Mouse (Mus musculus) liver, embryonic 13.5 days (tissue): Measurements from ENCODE around the gene Gm3371. TPM values are rescaled to one million over a fixed set of nuclear protein-coding genes. Genes with fewer than 3 reads are reported as not detected.
"Not testable (repeated sequence)": the region's sequence is repeated elsewhere in the genome, so short reads cannot be mapped to it uniquely, and the experiment has no call there.

Experiments
- ATAC-seq: fragments of 200-750 bp; cut with Nextera tagmentation; 2 replicates; pipeline ENCODE4 v1.8.0; 2017; ENCODE audit warnings: low read depth, mild to moderate bottlenecking, moderate number of reproducible peaks, moderate library complexity
- DNase-seq: peaks from one replicate; pipeline ENCODE4 v3.0.0; 2022
- H3K27ac ChIP-seq: fragments of 300-500 bp; sonication (generic); 2 replicates; pipeline ENCODE4 v1.5.1; 2015; ENCODE audit warnings: moderate library complexity, mild to moderate bottlenecking, inconsistent platforms
- H3K27me3 ChIP-seq: fragments of 300-500 bp; sonication (generic); 2 replicates; pipeline ENCODE4 v1.6.1; 2015; ENCODE audit warnings: mild to moderate bottlenecking, inconsistent platforms
- H3K36me3 ChIP-seq: fragments of 300-500 bp; sonication (generic); 2 replicates; pipeline ENCODE4 v1.6.1; 2015; ENCODE audit warnings: mild to moderate bottlenecking, inconsistent platforms
- H3K4me1 ChIP-seq: fragments of 300-500 bp; sonication (generic); replicated peaks from 2 replicates; pipeline ENCODE4 v1.6.1; 2015; ENCODE audit warnings: inconsistent platforms
- H3K4me2 ChIP-seq: fragments of 300-500 bp; sonication (generic); 2 replicates; pipeline ENCODE4 v1.6.1; 2015; ENCODE audit warnings: inconsistent platforms, mild to moderate bottlenecking, moderate library complexity
- H3K4me3 ChIP-seq: fragments of 300-500 bp; sonication (generic); replicated peaks from 2 replicates; pipeline ENCODE4 v1.5.1; 2015; ENCODE audit warnings: mild to moderate bottlenecking, inconsistent platforms
- H3K9ac ChIP-seq: fragments of 300-500 bp; sonication (generic); 2 replicates; pipeline ENCODE4 v1.6.1; 2015; ENCODE audit warnings: mild to moderate bottlenecking, inconsistent platforms
- H3K9me3 ChIP-seq: fragments of 300-500 bp; sonication (generic); replicated peaks from 2 replicates; pipeline ENCODE4 v1.6.1; 2016; ENCODE audit warnings: inconsistent platforms
- WGBS: fragments of 180-500 bp; shearing (Covaris S2); methylation state at CpG from one replicate; pipeline ENCODE4 v1.1.7; 2015; ENCODE audit not compliant: insufficient replicate concordance; 5-methylcytosine and 5-hydroxymethylcytosine counted together
- polyA plus RNA-seq: library from polyadenylated mRNA; unstranded; fragments of >200 nt; fragmentation: Nextera tagmentation; extraction: Ambion mirVana; gene quantifications from 2 replicates; pipeline ENCODE4 v1.2.1, GENCODE M21; 2015

Gene Gm3371
- not detected in 2 replicates for polyA plus RNA-seq

DNA sequence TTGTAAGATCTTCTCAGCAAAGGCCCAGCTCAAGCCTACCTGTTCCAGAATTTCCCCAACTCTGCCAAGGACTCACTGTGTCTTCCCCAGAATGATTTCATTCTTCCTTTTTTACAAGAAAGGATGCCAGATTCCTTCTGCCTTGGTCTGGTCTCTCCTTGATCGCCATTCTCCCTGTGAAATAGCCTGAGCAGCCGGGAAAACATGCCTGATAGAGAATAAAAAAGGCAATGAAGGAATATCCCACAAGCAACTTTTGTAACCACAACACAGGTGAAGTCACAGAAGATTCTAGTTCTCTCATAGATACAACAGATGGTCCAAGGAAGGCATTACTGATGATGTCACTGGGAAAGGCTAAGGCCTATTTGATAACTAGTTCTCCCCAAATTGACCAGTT lies at the start of gene Gm3371:
Gene Gm3371, minus strand, starts transcription at position 101 of the 400 bp plus-strand sequence.
- not testable (repeated sequence) for H3K9me3 ChIP-seq, H3K9ac ChIP-seq, H3K27ac ChIP-seq, H3K4me2 ChIP-seq, H3K4me3 ChIP-seq, DNase-seq, H3K4me1 ChIP-seq, H3K36me3 ChIP-seq, ATAC-seq, H3K27me3 ChIP-seq
- no CpG with 5 or more reads among the region's 2 CpGs for WGBS

DNA sequence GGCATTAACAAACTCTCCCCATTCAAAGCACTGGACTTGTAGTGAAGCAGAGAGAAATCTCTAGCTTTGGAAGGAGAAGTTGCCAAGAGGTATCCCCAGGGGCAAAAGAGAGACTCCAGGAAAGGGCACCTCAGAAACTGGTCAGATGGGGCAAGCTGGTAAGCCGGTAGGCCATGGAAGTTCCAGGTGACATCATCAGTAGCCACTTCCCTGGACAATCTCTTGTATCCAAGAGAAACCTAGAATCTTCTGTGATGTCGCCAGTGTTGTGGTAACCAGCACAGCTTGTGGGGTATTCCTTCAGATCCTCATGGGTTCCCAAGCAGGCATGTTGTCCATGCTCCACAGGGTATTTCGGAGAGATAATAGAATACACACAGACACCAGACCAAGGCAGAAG lies 22.8 kb upstream of the Gm3371 start, which contains the start of gene Gm8232:
Gene Gm8232, plus strand, starts transcription at position 301 of the 400 bp plus-strand sequence.
- not testable (repeated sequence) for H3K27me3 ChIP-seq, H3K36me3 ChIP-seq, H3K4me3 ChIP-seq, H3K27ac ChIP-seq, H3K4me1 ChIP-seq, H3K9me3 ChIP-seq, H3K4me2 ChIP-seq, H3K9ac ChIP-seq, DNase-seq, ATAC-seq
- 70% methylated on average over 3 of the region's 3 CpGs for WGBS

DNA sequence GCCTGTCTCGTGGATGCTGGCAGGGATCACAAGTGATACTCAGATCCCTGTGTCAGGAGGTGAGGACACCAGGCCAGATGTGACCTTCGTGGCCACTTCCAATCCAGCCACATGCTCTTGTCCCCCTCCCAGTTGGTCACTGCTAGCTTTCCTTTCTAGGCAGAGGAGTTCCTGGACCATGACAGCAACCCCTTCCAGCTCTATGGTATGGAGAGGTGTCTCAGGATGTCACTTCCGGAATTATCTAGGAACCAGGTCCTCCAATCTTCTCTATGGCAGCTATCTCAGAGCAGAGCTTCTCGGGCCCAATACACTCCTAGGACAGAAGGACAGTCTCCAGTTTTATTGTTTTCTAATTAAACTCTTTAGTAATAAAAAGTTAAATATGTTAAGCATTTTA lies 26.3 kb downstream of the Gm3371 start:
- not testable (repeated sequence) for ATAC-seq

DNA sequence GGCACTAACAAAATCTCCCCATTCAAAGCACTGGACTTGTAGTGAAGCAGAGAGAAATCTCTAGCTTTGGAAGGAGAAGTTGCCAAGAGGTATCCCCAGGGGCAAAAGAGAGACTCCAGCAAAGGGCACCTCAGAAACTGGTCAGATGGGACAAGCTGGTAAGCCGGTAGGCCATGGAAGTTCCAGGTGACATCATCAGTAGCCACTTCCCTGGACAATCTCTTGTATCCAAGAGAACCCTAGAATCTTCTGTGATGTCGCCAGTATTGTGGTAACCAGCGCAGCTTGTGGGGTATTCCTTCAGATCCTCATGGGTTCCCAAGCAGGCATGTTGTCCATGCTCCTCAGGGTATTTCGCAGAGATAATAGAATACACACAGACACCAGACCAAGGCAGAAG lies 45.4 kb downstream of the Gm3371 start, which contains the start of gene Gm8229:
Gene Gm8229, plus strand, starts transcription at position 301 of the 400 bp plus-strand sequence.
- not testable (repeated sequence) for H3K4me3 ChIP-seq, H3K36me3 ChIP-seq, H3K4me2 ChIP-seq, H3K4me1 ChIP-seq, H3K27ac ChIP-seq, H3K9ac ChIP-seq, H3K27me3 ChIP-seq, ATAC-seq, DNase-seq, H3K9me3 ChIP-seq
- WGBS, result 65% methylated on average over 4 of the region's 4 CpGs

More for the DNA sequence above, 26.3 kb downstream of the Gm3371 start:
- not testable (repeated sequence) for DNase-seq, H3K4me1 ChIP-seq, H3K36me3 ChIP-seq, H3K4me2 ChIP-seq, H3K27ac ChIP-seq, H3K27me3 ChIP-seq, H3K4me3 ChIP-seq, H3K9me3 ChIP-seq, H3K9ac ChIP-seq
- 46% methylated on average over 4 of the region's 4 CpGs for WGBS

DNA sequence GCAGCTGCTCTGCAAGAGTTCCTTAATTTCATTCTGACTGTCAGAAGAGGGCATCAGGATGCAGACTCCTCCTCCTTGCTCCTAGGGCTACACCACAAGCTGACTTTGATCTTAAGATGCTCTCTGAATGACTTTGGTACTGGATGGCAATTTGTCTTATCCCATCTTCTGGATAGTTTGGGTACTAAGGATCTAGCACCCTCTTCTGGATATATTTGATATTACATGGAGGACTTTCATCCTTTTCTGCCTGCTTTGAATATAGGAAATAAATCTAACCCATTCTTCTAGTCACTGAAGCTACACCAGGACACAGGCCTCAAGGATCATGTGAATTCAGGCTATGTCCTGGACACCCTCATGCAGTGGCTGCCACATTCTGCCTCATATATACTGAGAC lies 48.2 kb downstream of the Gm3371 start:
- not testable (repeated sequence) for DNase-seq, H3K9me3 ChIP-seq, H3K4me1 ChIP-seq, H3K4me2 ChIP-seq, H3K27ac ChIP-seq, ATAC-seq, H3K27me3 ChIP-seq, H3K4me3 ChIP-seq, H3K9ac ChIP-seq, H3K36me3 ChIP-seq

DNA sequence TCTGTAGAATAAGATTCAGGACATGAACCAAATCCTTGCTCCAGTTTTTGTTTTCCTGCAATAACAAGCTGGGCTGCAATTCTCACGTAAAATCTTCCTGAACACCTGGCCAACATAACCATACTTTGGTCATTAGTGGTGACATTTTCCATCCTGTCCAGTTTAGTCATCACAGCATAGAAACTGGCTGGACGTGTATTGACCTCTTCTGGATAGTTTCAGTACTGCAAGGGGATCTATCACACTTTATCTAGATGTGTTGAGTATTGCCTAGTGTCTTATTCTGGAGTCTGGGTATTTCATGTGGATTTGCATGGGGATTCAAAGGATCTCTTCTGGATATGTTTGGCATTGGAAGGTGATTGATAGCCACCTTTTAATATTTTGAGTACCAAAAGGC lies 49.1 kb downstream of the Gm3371 start:
- not testable (repeated sequence) for H3K4me3 ChIP-seq, H3K27me3 ChIP-seq, ATAC-seq, H3K9me3 ChIP-seq, H3K4me2 ChIP-seq, H3K36me3 ChIP-seq, H3K9ac ChIP-seq, H3K4me1 ChIP-seq, DNase-seq, H3K27ac ChIP-seq
- 25% methylated on average over 2 of the region's 2 CpGs for WGBS

Other genes starting within 250 kb of the Gm3371 start
- not detected in 2 replicates for gene Gm8212, start 213.0 kb downstream of the Gm3371 start, polyA plus RNA-seq
- gene 4930503E14Rik, start 197.4 kb downstream of the Gm3371 start, polyA plus RNA-seq, result not detected in 2 replicates
- not detected in 2 replicates for gene Gm8220, start 125.1 kb downstream of the Gm3371 start, polyA plus RNA-seq
- gene Gm5930, start 72.1 kb downstream of the Gm3371 start, polyA plus RNA-seq, result not detected in 2 replicates
- not detected in 2 replicates for gene Gm8229, start 45.3 kb downstream of the Gm3371 start, polyA plus RNA-seq
- not detected in 2 replicates for gene Gm8232, start 22.9 kb upstream of the Gm3371 start, polyA plus RNA-seq
- not detected in 2 replicates for gene BC061237, start 81.8 kb upstream of the Gm3371 start, polyA plus RNA-seq
- not detected in 2 replicates for gene Gm17093, start 107.6 kb upstream of the Gm3371 start, polyA plus RNA-seq
- gene Gm8247, start 172.5 kb upstream of the Gm3371 start, polyA plus RNA-seq, result not detected in 2 replicates
- not detected in 2 replicates for gene Gm5624, start 217.2 kb upstream of the Gm3371 start, polyA plus RNA-seq